Mouse (Mus musculus) CH12.LX (cell line): ENCODE measurements around the gene Prg2. TPM values are rescaled to one million over a fixed set of nuclear protein-coding genes. Genes with fewer than 3 reads are reported as not detected.

ENCODE experiments used
- DNase-seq: peaks from one replicate; pipeline ENCODE4 v3.0.0-alpha.2; 2013; ENCODE audit errors: extremely low read depth
- H3K27ac ChIP-seq: 2 replicates; pipeline ENCODE4 v1.5.1; 2012; ENCODE audit warnings: low read depth, mild to moderate bottlenecking, control low read depth, moderate library complexity; ENCODE audit not compliant: insufficient read depth
- H3K27me3 ChIP-seq: replicated peaks from 2 replicates; pipeline ENCODE3; 2012; ENCODE audit warnings: inconsistent platforms
- H3K36me3 ChIP-seq, 2 experiments: replicated peaks in 1 of 2; 2 replicates each; pipeline versions ENCODE3 to v1.6.1; 2012; ENCODE audit warnings: inconsistent platforms in 1 of 2, low read length in 1 of 2, mild to moderate bottlenecking in 1 of 2, mixed read lengths in 1 of 2, moderate library complexity in 1 of 2; ENCODE audit not compliant: control insufficient read depth in 1 of 2, insufficient read depth in 1 of 2
- H3K4me1 ChIP-seq, 2 experiments: 2 replicates each; pipeline ENCODE4 v1.6.1; 2012; ENCODE audit warnings: inconsistent platforms in 1 of 2, moderate library complexity in 1 of 2; ENCODE audit not compliant: insufficient read depth in 2 of 2, control insufficient read depth in 1 of 2
- H3K4me2 ChIP-seq: 2 replicates; pipeline ENCODE4 v1.6.1; 2012; ENCODE audit warnings: low read depth, mild to moderate bottlenecking, control low read depth; ENCODE audit not compliant: poor library complexity, insufficient read depth, severe bottlenecking
- H3K4me3 ChIP-seq, 3 experiments: fragments of 150-350 bp in 1 of 3; sonication (generic) in 1 of 3; replicated peaks in 1 of 3; 2 replicates each; pipeline versions ENCODE3 to v1.5.1; 2011 to 2012; ENCODE audit warnings: low read depth in 2 of 3, low read length in 2 of 3, mild to moderate bottlenecking in 2 of 3, moderate library complexity in 2 of 3, control low read depth in 1 of 3, improper control_type of control experiment in 1 of 3, inconsistent platforms in 1 of 3, mixed read lengths in 1 of 3; ENCODE audit not compliant: poor library complexity in 1 of 3
- H3K79me2 ChIP-seq: replicated peaks from 2 replicates; pipeline ENCODE4 v1.6.1; 2012; ENCODE audit warnings: mild to moderate bottlenecking, moderate library complexity; ENCODE audit not compliant: control insufficient read depth, poor library complexity, insufficient read depth, severe bottlenecking; ENCODE audit errors: extremely low read depth
- H3K9ac ChIP-seq: 2 replicates; pipeline ENCODE4 v1.6.1; 2012; ENCODE audit warnings: low read depth, mild to moderate bottlenecking, control low read depth, moderate library complexity; ENCODE audit not compliant: insufficient read depth
- H3K9me3 ChIP-seq: replicated peaks from 2 replicates; pipeline ENCODE3; 2012; ENCODE audit warnings: low read length, inconsistent platforms, mixed read lengths
- BHLHE40 ChIP-seq: IDR thresholded peaks from 2 replicates; pipeline ENCODE4 v1.6.1; 2011; ENCODE audit warnings: mild to moderate bottlenecking, low read depth, low read length, improper control_type of control experiment
- CHD1 ChIP-seq: IDR thresholded peaks from 2 replicates; pipeline ENCODE4 v1.6.1; 2012; ENCODE audit warnings: low read depth, low read length, improper control_type of control experiment, inconsistent platforms
- ELF1 ChIP-seq: IDR thresholded peaks from 2 replicates; pipeline ENCODE4 v1.6.1; 2014; ENCODE audit warnings: low read depth, mild to moderate bottlenecking, inconsistent platforms, low read length, improper control_type of control experiment
- ETS1 ChIP-seq: conservative IDR thresholded peaks from 2 replicates; pipeline ENCODE4 v1.6.1; 2012; ENCODE audit warnings: low read depth, mild to moderate bottlenecking, inconsistent platforms, low read length, improper control_type of control experiment, moderate library complexity
- GABPA ChIP-seq: IDR thresholded peaks from 2 replicates; pipeline ENCODE4 v1.6.1; 2012; ENCODE audit warnings: low read depth, low read length, improper control_type of control experiment, inconsistent platforms; ENCODE audit not compliant: insufficient replicate concordance
- HCFC1 ChIP-seq: IDR thresholded peaks from 2 replicates; pipeline ENCODE4 v1.6.1; 2012; ENCODE audit warnings: low read depth, mild to moderate bottlenecking, inconsistent platforms, low read length, improper control_type of control experiment
- IRF4 ChIP-seq: IDR thresholded peaks from 2 replicates; pipeline ENCODE4 v1.6.1; 2014; ENCODE audit warnings: low read depth, mild to moderate bottlenecking, inconsistent platforms, low read length, improper control_type of control experiment
- JUN ChIP-seq: IDR thresholded peaks from 2 replicates; pipeline ENCODE4 v1.6.1; 2011; ENCODE audit warnings: low read depth, mild to moderate bottlenecking, low read length, improper control_type of control experiment, moderate library complexity; ENCODE audit not compliant: insufficient read depth
- JUND ChIP-seq: conservative IDR thresholded peaks from 2 replicates; pipeline ENCODE4 v1.6.1; 2011; ENCODE audit warnings: low read depth, low read length, improper control_type of control experiment
- KAT2A ChIP-seq: IDR thresholded peaks from 2 replicates; pipeline ENCODE4 v1.6.1; 2012; ENCODE audit warnings: low read length, improper control_type of control experiment, inconsistent platforms; ENCODE audit not compliant: insufficient replicate concordance
- MAX ChIP-seq: IDR thresholded peaks from 2 replicates; pipeline ENCODE4 v1.6.1; 2011; ENCODE audit warnings: low read length, improper control_type of control experiment
- MEF2A ChIP-seq: IDR thresholded peaks from 2 replicates; pipeline ENCODE4 v1.6.1; 2014; ENCODE audit warnings: low read depth, mild to moderate bottlenecking, inconsistent platforms, low read length, improper control_type of control experiment, borderline replicate concordance
- MXI1 ChIP-seq: IDR thresholded peaks from 2 replicates; pipeline ENCODE4 v1.6.1; 2011; ENCODE audit warnings: mild to moderate bottlenecking, low read depth, low read length, improper control_type of control experiment
- MYC ChIP-seq: IDR thresholded peaks from 2 replicates; pipeline ENCODE4 v1.6.1; 2011; ENCODE audit warnings: low read depth, mild to moderate bottlenecking, improper control_type of control experiment, low read length
- NELFE ChIP-seq: IDR thresholded peaks from 2 replicates; pipeline ENCODE4 v1.6.1; 2011; ENCODE audit warnings: low read depth, low read length, improper control_type of control experiment
- NRF1 ChIP-seq: IDR thresholded peaks from 2 replicates; pipeline ENCODE4 v1.6.1; 2014; ENCODE audit warnings: low read depth, mild to moderate bottlenecking, inconsistent platforms, low read length, improper control_type of control experiment, moderate library complexity
- POLR2A ChIP-seq: IDR thresholded peaks from 2 replicates; pipeline ENCODE4 v1.6.1; 2011; ENCODE audit warnings: low read depth, mild to moderate bottlenecking, improper control_type of control experiment, low read length
- POLR2AphosphoS2 ChIP-seq: IDR thresholded peaks from 2 replicates; pipeline ENCODE4 v1.6.1; 2011; ENCODE audit warnings: low read depth, low read length, improper control_type of control experiment
- RAD21 ChIP-seq: IDR thresholded peaks from 2 replicates; pipeline ENCODE4 v1.6.1; 2011; ENCODE audit warnings: low read depth, mild to moderate bottlenecking, low read length, improper control_type of control experiment, moderate library complexity
- RCOR1 ChIP-seq: conservative IDR thresholded peaks from 2 replicates; pipeline ENCODE4 v1.6.1; 2012; ENCODE audit warnings: low read depth, mild to moderate bottlenecking, inconsistent platforms, low read length, improper control_type of control experiment
- SIN3A ChIP-seq: IDR thresholded peaks from 2 replicates; pipeline ENCODE4 v1.6.1; 2012; ENCODE audit warnings: low read length, improper control_type of control experiment, inconsistent platforms
- SMC3 ChIP-seq: IDR thresholded peaks from 2 replicates; pipeline ENCODE4 v1.6.1; 2011; ENCODE audit warnings: low read depth, low read length, improper control_type of control experiment
- TBP ChIP-seq: conservative IDR thresholded peaks from 2 replicates; pipeline ENCODE4 v1.6.1; 2011; ENCODE audit warnings: low read depth, low read length, improper control_type of control experiment
- TCF12 ChIP-seq: IDR thresholded peaks from 2 replicates; pipeline ENCODE4 v1.6.1; 2014; ENCODE audit warnings: low read depth, mild to moderate bottlenecking, inconsistent platforms, low read length, improper control_type of control experiment
- UBTF ChIP-seq: IDR thresholded peaks from 2 replicates; pipeline ENCODE4 v1.6.1; 2012; ENCODE audit warnings: low read depth, mild to moderate bottlenecking, inconsistent platforms, low read length, improper control_type of control experiment, moderate library complexity
- USF1 ChIP-seq: IDR thresholded peaks from 2 replicates; pipeline ENCODE4 v1.6.1; 2014; ENCODE audit warnings: low read depth, mild to moderate bottlenecking, inconsistent platforms, low read length, improper control_type of control experiment
- USF2 ChIP-seq: conservative IDR thresholded peaks from 2 replicates; pipeline ENCODE4 v1.6.1; 2011; ENCODE audit warnings: low read depth, low read length, improper control_type of control experiment
- ZKSCAN1 ChIP-seq: IDR thresholded peaks from 2 replicates; pipeline ENCODE4 v1.6.1; 2012; ENCODE audit warnings: low read depth, inconsistent platforms, low read length, improper control_type of control experiment, borderline replicate concordance
- ZMIZ1 ChIP-seq: IDR thresholded peaks from 2 replicates; pipeline ENCODE4 v1.6.1; 2012; ENCODE audit warnings: low read depth, mild to moderate bottlenecking, inconsistent platforms, low read length, improper control_type of control experiment
- ZNF384 ChIP-seq: IDR thresholded peaks from 2 replicates; pipeline ENCODE4 v1.6.1; 2012; ENCODE audit warnings: low read depth, low read length, improper control_type of control experiment, inconsistent platforms
- dilution Hi-C: fragments of 300-500 bp; cut with MboI; formaldehyde crosslinking; loops from 2 replicates; pipeline ENCODE4 v1.14.3; 2020; ENCODE audit warnings: low sequenced_read_pairs; ENCODE audit not compliant: extremely low pct_unique_long_range_greater_than_20kb, extremely low pct_ligation_motif_present
- in situ Hi-C: fragments of 300-500 bp; cut with MboI; formaldehyde crosslinking; loops from 3 replicates; pipeline ENCODE4 v1.14.3; 2019; ENCODE audit warnings: low sequenced_read_pairs, low pct_ligation_motif_present, low pct_unique_long_range_greater_than_20kb, mixed read lengths
- polyA plus RNA-seq: library from polyadenylated mRNA; unstranded; fragments of >175 nt; gene quantifications from 2 replicates; pipeline ENCODE4 v1.2.1, GENCODE M21; 2012; ENCODE audit warnings: low read depth; ENCODE audit not compliant: insufficient read length
- total RNA-seq, 2 experiments: library from RNA; depleted of rRNA; stranded (reverse); fragments of 300-350 nt in 1 of 2; fragments of >200 nt in 1 of 2; gene quantifications; 2 replicates each; pipeline ENCODE4 v1.2.3; 2012 to 2014

The Prg2 gene
- total and polyA plus RNA-seq, 3 experiments = 0.60 to 0.93 (median 0.81) TPM

- Histone ChIP-seq H3K9ac (peak overlapping the region; percentile 34; the same call in 1 of the 2 replicates), H3K4me2 (peak overlapping the region; percentile 59), H3K36me3 (peaks cover 14 to 30% of the 10 kb centered on the region in 2 experiments), H3K4me3 (no peak overlapping the region), H3K9me3 (peaks cover 3% of the 10 kb centered on the region), H3K27ac (peak overlapping the region; percentile 96), H3K4me1 (peaks cover 39 to 97% of the 10 kb centered on the region in 2 experiments), H3K27me3 (no peaks in the 10 kb centered on the region), H3K79me2 (no peaks in the 10 kb centered on the region)
- in situ Hi-C loops (loop anchor here (5.0 kb wide), 1 partner anchor 39 kb away; no protein-coding TSS in a partner anchor), dilution Hi-C loops (no loop called here)
- no peak for DNase-seq
- TF ChIP-seq ZNF384 = peak; percentile 84
- TF ChIP-seq MYC = peak; percentile 68
- no peak for TF ChIP-seq SMC3
Observed at GRCm38 (mm10) chr2:84962906-84963507, 17.3 kb upstream of the Prg2 start.

- H3K9me3 ChIP-seq = peaks cover 3% of the 10 kb centered on the region
- peaks cover 35 to 95% of the 10 kb centered on the region in 2 experiments for H3K4me1 ChIP-seq
- H3K4me3 ChIP-seq = peak overlapping the region in 1 of 3 experiments; percentile 11
- H3K27ac ChIP-seq = peak overlapping the region; percentile 96
- peak overlapping the region; percentile 62 for H3K4me2 ChIP-seq
- no peaks in the 10 kb centered on the region for H3K27me3 ChIP-seq
- peak; percentile 92 for DNase-seq
- H3K79me2 ChIP-seq = no peaks in the 10 kb centered on the region
- dilution Hi-C loops (no loop called here), in situ Hi-C loops (loop anchor here (5.0 kb wide), 1 partner anchor 38 kb away; no protein-coding TSS in a partner anchor)
- no peak overlapping the region for H3K9ac ChIP-seq
- H3K36me3 ChIP-seq = peaks cover 7 to 19% of the 10 kb centered on the region in 2 experiments
- no peak for TF ChIP-seq POLR2A
- TF ChIP-seq CHD1 = no peak
- peak; percentile 53 for TF ChIP-seq JUND
- TF ChIP-seq RCOR1 = peak; percentile 90
- no peak for TF ChIP-seq ZKSCAN1
- 0 out of 2 replicates have a peak, but pooled peaks have one; percentile 28 for TF ChIP-seq ELF1
- TF ChIP-seq RAD21 = no peak
- no peak for TF ChIP-seq MXI1
- TF ChIP-seq SIN3A = peak; percentile 77; the same call in 1 of the 2 replicates
- peak; percentile 93 for TF ChIP-seq ETS1
- no peak for TF ChIP-seq UBTF
- TF ChIP-seq MEF2A = peak; percentile 77; the same call in 1 of the 2 replicates
- peak; percentile 94 for TF ChIP-seq TCF12
- TF ChIP-seq KAT2A = no peak
- TF ChIP-seq GABPA = no peak
- peak; percentile 71 for TF ChIP-seq IRF4
- TF ChIP-seq BHLHE40 = peak; percentile 99
- TF ChIP-seq HCFC1 = no peak
- no peak for TF ChIP-seq POLR2AphosphoS2
- peak; percentile 15; the same call in 1 of the 2 replicates for TF ChIP-seq MAX
- no peak for TF ChIP-seq NELFE
- no peak for TF ChIP-seq USF2
- no peak for TF ChIP-seq NRF1
- no peak for TF ChIP-seq TBP
- TF ChIP-seq USF1 = no peak
- TF ChIP-seq JUN = peak; percentile 50
- no peak for TF ChIP-seq ZMIZ1
Observed at GRCm38 (mm10) chr2:84964111-84964801, 16.0 kb upstream of the Prg2 start.
